Mouse (Mus musculus) embryonic fibroblast, embryonic 13.5 days (primary cell): ENCODE results near the gene Nr6a1.

Experiments used
- CTCF ChIP-seq: IDR thresholded peaks from 2 replicates; pipeline ENCODE4 v1.5.1; 2011; ENCODE audit warnings: mild to moderate bottlenecking, control low read depth, low read length, moderate library complexity, borderline replicate concordance; ENCODE audit not compliant: insufficient read depth
- POLR2A ChIP-seq: IDR thresholded peaks from 2 replicates; pipeline ENCODE4 v1.6.1; 2011; ENCODE audit warnings: low read depth, mild to moderate bottlenecking, control low read depth, low read length, moderate library complexity

GRCm38 (mm10) chr2:38771478-38771797 lies 156.1 kb downstream of the Nr6a1 start:
- TF ChIP-seq CTCF (no peak), POLR2A (no peak)
